In genomic region chr7:78603922-78604321, GRCm38 (mm10) we compare ENCODE assay signal across 14 mouse cellular contexts.
"Had no signal": no experiment of that assay in that cellular context is flagged by ENCODE, and none has a peak within 500 bp of the region (broad histone marks: within the 10 kb centered on the region; RNA-seq: fewer than 3 reads in every experiment).

No protein-coding gene starts in this region.

- H3K27ac ChIP-seq: liver, embryonic 12.5 days; liver, embryonic 14.5 days; stomach, embryonic 15.5 days; stomach, postnatal 0 days had no signal

- DNase-seq: lung, adult 18-20 months; lung, embryonic 14.5 days; lung, postnatal 10 days; lung, postnatal 4 days; right cerebral cortex, postnatal 14 days; thymus, adult 2 months; thymus, postnatal 25 days; thymus, postnatal 4 days had no signal

- ATAC-seq: liver, embryonic 12.5 days had no signal

- H3K9me3 ChIP-seq: liver, embryonic 12.5 days; stomach, embryonic 15.5 days had no signal

- H3K4me3 ChIP-seq: liver, embryonic 12.5 days; myocyte; stomach, embryonic 15.5 days had no signal

- H3K4me2 ChIP-seq: liver, embryonic 12.5 days; lung, embryonic 14.5 days; midbrain, embryonic 11.5 days; stomach, embryonic 15.5 days had no signal

- H3K9ac ChIP-seq: liver, embryonic 12.5 days; liver, embryonic 14.5 days; lung, embryonic 14.5 days; stomach, embryonic 15.5 days had no signal

- H3K36me3 ChIP-seq: liver, embryonic 12.5 days; stomach, embryonic 15.5 days had no signal

- H3K4me1 ChIP-seq: liver, embryonic 12.5 days; stomach, embryonic 15.5 days had no signal
